Mouse (Mus musculus) urinary bladder, adult 2 months (tissue): ENCODE measurements around the gene Ak8. TPM values are rescaled to one million over a fixed set of nuclear protein-coding genes. Genes with fewer than 3 reads are reported as not detected.

ENCODE experiments used
- polyA plus RNA-seq: library from polyadenylated mRNA; depleted of rRNA; stranded (reverse); fragments of >200 nt; gene quantifications from 2 replicates; pipeline ENCODE4 v1.2.3, GENCODE M21; 2012; rRNA removed

The Ak8 gene
- polyA plus RNA-seq, 1 experiment: 0.92 TPM

Other genes with a start within 250 kb of the Ak8 start
- gene 1700007K13Rik, start 233.8 kb upstream of the Ak8 start, polyA plus RNA-seq: 1.8 and 2.2 TPM in 2 replicates
- gene Mrps2, start 232.1 kb upstream of the Ak8 start, polyA plus RNA-seq: 28.2 and 30.9 TPM in 2 replicates
- gene Gbgt1, start 203.3 kb upstream of the Ak8 start, polyA plus RNA-seq: 3.2 and 4.0 TPM in 2 replicates
- 0.55 and 1.6 TPM in 2 replicates for gene Gm10134, start 194.1 kb upstream of the Ak8 start, polyA plus RNA-seq
- 50.7 and 65.6 TPM in 2 replicates for gene Ralgds, start 187.0 kb upstream of the Ak8 start, polyA plus RNA-seq
- 0.07 and 0.44 TPM in 2 replicates for gene Cel, start 136.8 kb upstream of the Ak8 start, polyA plus RNA-seq
- 21.3 and 21.7 TPM in 2 replicates for gene Gtf3c5, start 116.4 kb upstream of the Ak8 start, polyA plus RNA-seq
- gene Gfi1b, start 78.2 kb upstream of the Ak8 start, polyA plus RNA-seq: 0.10 and 0.16 TPM in 2 replicates
- 11.3 and 13.6 TPM in 2 replicates for gene Tsc1, start 58.9 kb upstream of the Ak8 start, polyA plus RNA-seq
- 1.4 and 1.8 TPM in 2 replicates for gene Spaca9, start 437 bp upstream of the Ak8 start, polyA plus RNA-seq
- gene Gtf3c4, start 140.2 kb downstream of the Ak8 start, polyA plus RNA-seq: 7.2 and 9.2 TPM in 2 replicates
- gene Ddx31, start 140.2 kb downstream of the Ak8 start, polyA plus RNA-seq: 6.4 and 6.5 TPM in 2 replicates
- gene Barhl1, start 216.5 kb downstream of the Ak8 start, polyA plus RNA-seq: 0.06 TPM in 1 of 2 replicates, not detected in the other